Mouse (Mus musculus) gastrocnemius, postnatal 14 days (tissue): ENCODE results near the gene Vstm2a. TPM values are rescaled to one million over a fixed set of nuclear protein-coding genes. Genes with fewer than 3 reads are reported as not detected.

ENCODE experiments used
- DNase-seq: peaks from one replicate; pipeline ENCODE4 v3.0.0; 2021; ENCODE audit warnings: mixed read lengths
- intact Hi-C: fragments of 180-260 bp; cut with DNase I; formaldehyde crosslinking; loops from one replicate; pipeline ENCODE4 v1.15.1; 2025; ENCODE audit warnings: low total_unique reads
- total RNA-seq, 2 experiments: library from RNA; stranded (reverse); gene quantifications; 2 replicates each; pipeline ENCODE4 v1.2.3; 2021

Gene Vstm2a
- total RNA-seq, 2 experiments from 2014 or later: 0.69 to 0.70 TPM

- no peak for DNase-seq
- intact Hi-C loops: no loop called here
Measured at GRCm38 (mm10) chr11:16413077-16413644, 155.6 kb downstream of the Vstm2a start.

- intact Hi-C loops: no loop called here
- DNase-seq: no peak
Measured at GRCm38 (mm10) chr11:16439548-16440251, 182.2 kb downstream of the Vstm2a start.
